Mouse (Mus musculus) MEL (cell line): ENCODE measurements around the gene Umad1. TPM values are rescaled to one million over a fixed set of nuclear protein-coding genes. Genes with fewer than 3 reads are reported as not detected.

Source experiments
- DNase-seq: peaks from one replicate; pipeline ENCODE4 v3.0.0; 2011; ENCODE audit warnings: low read depth, low spot score
- H3K27ac ChIP-seq: 2 replicates; pipeline ENCODE4 v1.5.1; 2012; ENCODE audit warnings: low read depth, mild to moderate bottlenecking, control low read depth, low read length, moderate library complexity; ENCODE audit not compliant: control insufficient read depth
- H3K27me3 ChIP-seq, 2 experiments: fragments of 150-350 bp in 1 of 2; sonication (generic) in 1 of 2; 2 replicates each; pipeline ENCODE4 v1.6.1; 2012; ENCODE audit warnings: low read length in 2 of 2, mild to moderate bottlenecking in 2 of 2, improper control_type of control experiment in 1 of 2, moderate library complexity in 1 of 2; ENCODE audit not compliant: insufficient read depth in 2 of 2, control insufficient read depth in 1 of 2
- H3K36me3 ChIP-seq, 2 experiments: 2 replicates each; pipeline ENCODE4 v1.6.1; 2012 to 2014; ENCODE audit warnings: low read length in 2 of 2, improper control_type of control experiment in 1 of 2, inconsistent platforms in 1 of 2, mild to moderate bottlenecking in 1 of 2; ENCODE audit not compliant: insufficient read depth in 2 of 2, control insufficient read depth in 1 of 2
- H3K4me1 ChIP-seq, 2 experiments: fragments of 150-350 bp in 1 of 2; sonication (generic) in 1 of 2; 2 replicates each; pipeline ENCODE4 v1.6.1; 2012; ENCODE audit warnings: low read length in 2 of 2, improper control_type of control experiment in 1 of 2, mild to moderate bottlenecking in 1 of 2; ENCODE audit not compliant: insufficient read depth in 2 of 2, control insufficient read depth in 1 of 2
- H3K4me3 ChIP-seq, 2 experiments: fragments of 150-350 bp in 1 of 2; sonication (generic) in 1 of 2; 2 replicates each; pipeline ENCODE4 v1.5.1; 2012; ENCODE audit warnings: low read depth in 2 of 2, low read length in 2 of 2, mild to moderate bottlenecking in 2 of 2, moderate library complexity in 2 of 2, control low read depth in 1 of 2, improper control_type of control experiment in 1 of 2; ENCODE audit not compliant: control insufficient read depth in 1 of 2, insufficient read depth in 1 of 2
- H3K79me2 ChIP-seq: 2 replicates; pipeline ENCODE4 v1.6.1; 2012; ENCODE audit warnings: mild to moderate bottlenecking, low read length, moderate library complexity; ENCODE audit not compliant: control insufficient read depth, poor library complexity, insufficient read depth
- H3K9ac ChIP-seq: 2 replicates; pipeline ENCODE4 v1.6.1; 2012; ENCODE audit warnings: low read depth, mild to moderate bottlenecking, control low read depth, low read length, moderate library complexity; ENCODE audit not compliant: control insufficient read depth, poor library complexity, severe bottlenecking
- H3K9me3 ChIP-seq: fragments of 150-350 bp; sonication (generic); replicated peaks from 2 replicates; pipeline ENCODE4 v1.6.1; 2012; ENCODE audit warnings: mild to moderate bottlenecking, low read length, improper control_type of control experiment, moderate library complexity; ENCODE audit not compliant: insufficient read depth
- CTCF ChIP-seq, 3 experiments: IDR thresholded peaks in 2 of 3; conservative IDR thresholded peaks in 1 of 3; 2 replicates each; pipeline ENCODE4 v1.5.1; 2011 to 2012; ENCODE audit warnings: low read length in 3 of 3, low read depth in 2 of 3, mild to moderate bottlenecking in 2 of 3, improper control_type of control experiment in 1 of 3, inconsistent platforms in 1 of 3, mixed read lengths in 1 of 3, moderate library complexity in 1 of 3; ENCODE audit not compliant: control insufficient read depth in 1 of 3, insufficient read depth in 1 of 3, poor library complexity in 1 of 3, severe bottlenecking in 1 of 3
- EP300 ChIP-seq, 2 experiments: IDR thresholded peaks; 2 replicates each; pipeline ENCODE4 v1.6.1; 2011; ENCODE audit warnings: improper control_type of control experiment in 2 of 2, low read length in 2 of 2, low read depth in 1 of 2, mild to moderate bottlenecking in 1 of 2
- ETS1 ChIP-seq: IDR thresholded peaks from 2 replicates; pipeline ENCODE4 v1.6.1; 2012; ENCODE audit warnings: low read depth, mild to moderate bottlenecking, inconsistent platforms, low read length, improper control_type of control experiment, moderate library complexity
- HCFC1 ChIP-seq: IDR thresholded peaks from 2 replicates; pipeline ENCODE4 v1.6.1; 2012; ENCODE audit warnings: low read depth, mild to moderate bottlenecking, inconsistent platforms, low read length, improper control_type of control experiment, moderate library complexity
- MAFK ChIP-seq: IDR thresholded peaks from 2 replicates; pipeline ENCODE4 v1.6.1; 2011; ENCODE audit warnings: low read depth, mild to moderate bottlenecking, low read length, improper control_type of control experiment, borderline replicate concordance
- MAZ ChIP-seq: IDR thresholded peaks from 2 replicates; pipeline ENCODE4 v1.6.1; 2012; ENCODE audit warnings: low read depth, mild to moderate bottlenecking, inconsistent platforms, low read length, improper control_type of control experiment
- MEF2A ChIP-seq: IDR thresholded peaks from 2 replicates; pipeline ENCODE4 v1.6.1; 2014; ENCODE audit warnings: low read depth, mild to moderate bottlenecking, inconsistent platforms, low read length, improper control_type of control experiment; ENCODE audit not compliant: poor library complexity, insufficient replicate concordance, severe bottlenecking; ENCODE audit errors: extremely low read depth
- MYC ChIP-seq: IDR thresholded peaks from 2 replicates; pipeline ENCODE4 v1.6.1; 2011; ENCODE audit warnings: low read depth, mild to moderate bottlenecking, low read length, improper control_type of control experiment, moderate library complexity
- POLR2A ChIP-seq, 2 experiments: IDR thresholded peaks; 2 replicates each; pipeline ENCODE4 v1.6.1; 2011 to 2012; ENCODE audit warnings: low read length in 2 of 2, mild to moderate bottlenecking in 2 of 2, control low read depth in 1 of 2, improper control_type of control experiment in 1 of 2, low read depth in 1 of 2, moderate library complexity in 1 of 2; ENCODE audit not compliant: control insufficient read depth in 1 of 2, insufficient read depth in 1 of 2, poor library complexity in 1 of 2
- TAL1 ChIP-seq: IDR thresholded peaks from 2 replicates; pipeline ENCODE4 v1.6.1; 2012; ENCODE audit warnings: mild to moderate bottlenecking, inconsistent platforms, low read length, moderate library complexity, mixed read lengths
- TCF12 ChIP-seq: IDR thresholded peaks from 2 replicates; pipeline ENCODE4 v1.6.1; 2014; ENCODE audit warnings: low read depth, mild to moderate bottlenecking, inconsistent platforms, low read length, improper control_type of control experiment, moderate library complexity
- USF1 ChIP-seq: IDR thresholded peaks from 2 replicates; pipeline ENCODE4 v1.6.1; 2014; ENCODE audit warnings: low read depth, mild to moderate bottlenecking, inconsistent platforms, low read length, improper control_type of control experiment, moderate library complexity
- polyA plus RNA-seq, 2 experiments: library from polyadenylated mRNA; stranded (reverse) in 1 of 2; unstranded in 1 of 2; fragments of >175 nt in 1 of 2; fragments of >200 nt in 1 of 2; gene quantifications; 2 replicates each; pipeline versions ENCODE4 v1.2.1 to v1.2.4; 2012; ENCODE audit warnings: low replicate concordance in 2 of 2, low read depth in 1 of 2; ENCODE audit not compliant: insufficient read length in 2 of 2, insufficient read depth in 1 of 2, missing spikeins in 1 of 2
- total RNA-seq: library from RNA; depleted of rRNA; stranded (reverse); fragments of 300-350 nt; gene quantifications from 2 replicates; pipeline ENCODE4 v1.2.3, GENCODE M21; 2012

The Umad1 gene
- total and polyA plus RNA-seq, 3 experiments: 5.3 to 9.7 TPM; not detected in 1

DNA sequence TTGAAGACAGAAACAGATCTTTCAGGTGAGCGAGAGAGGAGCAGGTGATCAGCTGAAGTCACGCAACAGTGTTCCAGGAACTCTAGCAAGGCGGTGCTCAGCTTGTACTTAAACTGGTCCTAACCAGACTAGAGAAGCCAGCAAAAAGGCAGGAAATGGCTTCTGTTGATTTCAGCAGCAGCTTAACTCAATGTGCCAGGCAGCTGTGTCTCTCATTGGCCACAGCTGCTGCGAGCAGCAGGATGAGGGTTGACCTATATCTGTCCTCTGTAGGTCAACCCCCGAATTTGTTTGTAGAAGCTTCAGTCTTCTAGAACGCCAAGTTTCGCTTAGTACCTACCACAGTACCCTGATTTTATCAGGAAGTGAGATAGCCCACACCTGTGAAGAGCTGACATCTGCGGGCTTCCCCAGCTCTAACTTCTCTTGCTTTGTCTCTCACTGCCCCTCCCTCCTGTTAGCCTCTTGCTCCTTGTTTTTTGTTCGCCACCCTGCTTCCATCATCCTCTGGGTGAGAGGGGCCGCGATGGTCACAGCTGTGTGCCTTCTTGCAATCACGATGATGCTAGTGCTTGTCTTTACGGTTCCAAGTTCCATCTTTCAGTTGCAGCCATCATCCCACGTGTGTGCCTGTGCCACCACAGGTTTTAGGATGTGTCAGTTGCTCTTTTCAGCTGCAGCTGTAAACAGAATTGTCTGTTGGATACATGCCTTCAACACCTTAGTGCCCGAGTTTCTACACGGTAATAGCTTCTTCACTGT, 226.5 kb downstream of the Umad1 start:
- peaks cover 34 to 40% of the 10 kb centered on the region in 2 experiments for H3K4me1 ChIP-seq
- peak; percentile 52 for DNase-seq
- TF ChIP-seq ETS1 (peak; percentile 26; the same call in 1 of the 2 replicates), TAL1 (no peak), MAFK (no peak), EP300 (IDR thresholded peaks at IDR 0.05; ENCODE audit: low read depth in 1 of 2, low read length in 2 of 2) (0 out of 4 replicates have a peak, but pooled peaks of 1 of the 2 experiments have one; percentile 7)
- peak overlapping the region; percentile 97 for H3K27ac ChIP-seq
- peak overlapping the region in 1 of 2 experiments; percentile 16; a peak in 1 of 4 replicates for H3K4me3 ChIP-seq
- no peaks in the 10 kb centered on the region; the same call in 1 of the 2 replicates for H3K79me2 ChIP-seq
- no peaks in the 10 kb centered on the region for H3K9me3 ChIP-seq
- H3K36me3 ChIP-seq: peaks cover 0 to 41% of the 10 kb centered on the region in 2 experiments; a peak in 2 of 4 replicates
- H3K27me3 ChIP-seq: no peaks in the 10 kb centered on the region
- peak overlapping the region; percentile 53 for H3K9ac ChIP-seq

DNA sequence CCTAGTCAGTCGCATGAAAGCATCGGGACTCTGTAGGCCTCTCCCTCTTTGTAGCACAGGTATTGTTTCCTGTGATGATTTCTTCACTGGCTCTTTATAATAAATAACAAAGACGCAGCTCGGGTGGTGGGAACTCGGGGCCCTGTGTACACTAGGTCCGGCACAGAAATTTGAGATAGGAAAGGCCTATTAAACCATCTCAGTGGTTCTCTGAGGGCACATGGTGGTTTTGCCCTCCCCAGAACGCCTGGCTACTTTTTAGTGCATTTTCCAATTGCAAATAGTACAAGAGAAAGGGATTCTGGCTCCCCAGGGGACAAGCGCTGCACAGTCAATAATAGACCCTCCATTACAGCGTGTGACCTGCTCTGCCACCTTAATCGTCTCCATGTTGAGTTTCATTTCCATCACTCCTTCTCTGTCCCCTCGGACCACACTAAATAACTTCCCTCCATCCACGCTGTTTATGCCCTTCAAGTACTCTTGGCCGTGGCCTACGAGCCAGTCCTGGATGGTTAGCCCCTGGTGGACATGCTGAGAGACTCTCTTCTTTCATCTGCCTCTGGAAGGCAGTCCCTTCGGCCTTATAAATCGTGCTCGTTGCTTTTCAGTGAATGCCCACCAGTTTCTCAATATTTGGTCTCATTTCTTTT, 227.4 kb downstream of the Umad1 start:
- H3K4me1 ChIP-seq: peaks cover 36 to 44% of the 10 kb centered on the region in 2 experiments
- peak overlapping the region; percentile 53 for H3K9ac ChIP-seq
- TF ChIP-seq MEF2A (no peak), USF1 (no peak), MYC (no peak), HCFC1 (no peak), TCF12 (no peak), CTCF (IDR thresholded peaks at IDR 0.05 in 2 of 3, conservative IDR thresholded peaks at IDR 0.05 in 1 of 3; ENCODE audit: control insufficient read depth in 1 of 3, insufficient read depth in 1 of 3, low read depth in 2 of 3, low read length in 3 of 3, poor library complexity in 1 of 3, severe bottlenecking in 1 of 3) (0 out of 6 replicates have a peak, but pooled peaks of 1 of the 3 experiments have one; percentile 9), MAZ (no peak), POLR2A (IDR thresholded peaks at IDR 0.05; ENCODE audit: control insufficient read depth in 1 of 2, insufficient read depth in 1 of 2, low read depth in 1 of 2, low read length in 2 of 2, poor library complexity in 1 of 2) (peak in 1 of 2 experiments; percentile 42; a peak in 1 of 4 replicates)
- H3K27ac ChIP-seq: peak overlapping the region; percentile 97
- no peaks in the 10 kb centered on the region; the same call in 1 of the 2 replicates for H3K79me2 ChIP-seq
- no peaks in the 10 kb centered on the region for H3K27me3 ChIP-seq
- no peak for DNase-seq
- H3K9me3 ChIP-seq: no peaks in the 10 kb centered on the region
- H3K36me3 ChIP-seq: peaks cover 0 to 45% of the 10 kb centered on the region in 2 experiments; a peak in 2 of 4 replicates
- peak overlapping the region; percentile 42 to 48 for H3K4me3 ChIP-seq
